Mouse (Mus musculus) left cerebral cortex, adult 2 months (tissue): ENCODE measurements around the gene Chl1. TPM values are rescaled to one million over a fixed set of nuclear protein-coding genes. Genes with fewer than 3 reads are reported as not detected.

Source experiments
- DNase-seq, 2 experiments: peaks; one replicate each; pipeline ENCODE4 v3.0.0; 2021 to 2022; ENCODE audit warnings: low spot score in 2 of 2, mixed read lengths in 1 of 2; ENCODE audit errors: extremely low spot score in 1 of 2
- H3K27ac ChIP-seq: fragments of 200-600 bp; 2 replicates; pipeline ENCODE4 v1.8.1; 2022
- H3K4me3 ChIP-seq: fragments of 200-600 bp; 2 replicates; pipeline ENCODE4 v1.8.1; 2022
- CTCF ChIP-seq: fragments of 200-600 bp; IDR thresholded peaks from 2 replicates; pipeline ENCODE4 v1.8.1; 2022; ENCODE audit warnings: antibody characterized with exemption, mild to moderate bottlenecking, moderate library complexity
- intact Hi-C: fragments of 180-260 bp; cut with DNase I; formaldehyde crosslinking; loops from one replicate; pipeline ENCODE4 v1.15.1; 2025
- total RNA-seq, 2 experiments: library from RNA; stranded (reverse); gene quantifications; 2 replicates each; pipeline ENCODE4 v1.2.3; 2021

Gene Chl1
- total RNA-seq, 2 experiments from 2014 or later, result 122 to 126 TPM

DNA sequence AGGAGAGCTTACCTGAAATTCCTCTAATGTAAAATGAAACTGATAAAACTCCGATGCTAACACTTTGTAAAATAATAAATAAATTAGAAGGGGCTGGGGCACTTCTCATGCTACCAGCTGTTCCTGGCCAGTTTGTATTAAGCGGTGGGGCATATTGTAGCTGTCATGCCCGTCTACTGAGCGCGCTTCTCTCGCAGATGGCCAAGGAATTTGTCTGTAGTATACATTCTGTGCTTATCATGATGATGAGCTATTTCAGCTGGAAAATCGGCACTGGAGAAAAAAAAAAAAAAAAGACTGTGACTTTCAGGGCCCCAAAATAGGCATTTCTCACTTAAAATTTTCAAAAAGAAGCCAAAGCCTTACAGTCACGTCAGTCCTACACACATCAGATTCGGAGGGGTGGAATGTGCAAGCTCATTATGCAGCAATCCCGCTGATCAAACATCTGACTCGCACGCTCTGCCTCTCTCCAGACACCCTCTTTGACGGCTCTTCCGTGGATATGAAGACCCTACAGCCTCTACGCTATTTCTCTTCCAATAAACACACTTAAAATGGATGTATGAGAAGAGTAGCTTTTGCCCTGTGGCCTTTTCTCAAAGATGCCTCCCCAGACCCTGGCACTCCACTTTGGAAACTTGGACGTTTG lies 238.9 kb downstream of the Chl1 start:
- H3K27ac ChIP-seq, result no peak overlapping the region
- DNase-seq, result no peak
- TF ChIP-seq CTCF, result no peak
- intact Hi-C loops, result no loop called here
- H3K4me3 ChIP-seq, result peak overlapping the region; percentile 15

DNA sequence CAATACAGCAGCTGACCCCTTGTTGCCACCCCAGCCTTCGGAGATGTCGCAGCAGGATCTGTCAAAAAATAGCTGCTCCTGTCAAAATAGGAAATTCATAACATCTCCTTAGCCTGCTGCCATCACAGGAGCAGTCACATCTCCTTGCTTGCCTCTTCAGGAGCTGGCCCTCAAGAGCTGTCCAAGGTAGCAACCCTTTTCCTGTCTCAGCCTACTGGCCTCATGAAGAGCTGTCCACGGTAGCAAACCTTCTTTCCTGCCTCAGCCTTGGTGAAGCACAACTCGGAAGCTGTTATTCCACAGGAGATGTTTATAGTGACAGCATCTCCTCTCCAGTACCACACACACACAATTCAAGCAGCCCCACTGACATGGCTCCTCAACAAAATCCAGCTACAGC lies 243.5 kb downstream of the Chl1 start:
- H3K4me3 ChIP-seq, result no peak overlapping the region
- TF ChIP-seq CTCF, result no peak
- intact Hi-C loops, result no loop called here
- DNase-seq, result no peak
- no peak overlapping the region for H3K27ac ChIP-seq

DNA sequence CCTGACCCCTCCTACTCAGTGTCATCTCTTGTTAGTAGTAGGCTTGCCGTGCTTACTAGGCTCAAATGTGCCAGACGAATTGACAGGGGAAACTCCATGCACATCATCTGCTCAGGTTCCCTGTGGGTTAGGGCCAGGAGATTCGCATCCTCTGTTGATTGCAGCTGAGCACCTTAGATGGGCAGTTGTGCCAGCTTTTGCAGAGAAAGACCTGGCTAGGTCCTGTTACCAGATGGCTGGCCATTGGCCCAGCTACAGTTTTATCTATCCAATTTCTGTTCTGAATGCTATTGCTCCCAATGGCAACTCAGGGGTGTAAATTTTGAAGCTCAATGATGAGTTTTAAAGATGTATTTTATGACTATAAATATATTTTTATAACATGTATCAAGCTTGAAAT lies 256.4 kb downstream of the Chl1 start:
- intact Hi-C loops, result no loop called here
- DNase-seq, result no peak
- Histone ChIP-seq H3K4me3 (no peak overlapping the region), H3K27ac (no peak overlapping the region)
- no peak for TF ChIP-seq CTCF

DNA sequence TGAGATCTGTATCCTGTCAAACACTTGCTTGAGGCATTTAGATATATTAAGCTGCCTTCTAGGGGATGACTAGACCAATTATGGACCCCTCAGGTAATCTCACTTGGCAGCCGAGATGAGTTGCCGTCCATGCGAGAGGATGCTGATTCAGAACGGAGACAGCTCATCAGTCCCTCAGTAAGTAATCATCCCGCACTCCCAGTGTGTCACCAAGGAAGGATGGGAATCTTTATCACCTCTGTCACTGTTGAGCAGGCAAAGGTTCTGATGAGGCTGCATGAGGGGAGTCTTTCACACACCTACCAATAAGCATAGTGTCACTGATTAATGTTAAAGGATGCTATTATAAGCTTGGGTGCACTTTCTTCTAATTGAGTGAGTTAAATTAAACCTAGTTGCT lies 270.7 kb downstream of the Chl1 start:
- intact Hi-C loops, result no loop called here
- no peak overlapping the region for H3K27ac ChIP-seq
- DNase-seq, result no peak

DNA sequence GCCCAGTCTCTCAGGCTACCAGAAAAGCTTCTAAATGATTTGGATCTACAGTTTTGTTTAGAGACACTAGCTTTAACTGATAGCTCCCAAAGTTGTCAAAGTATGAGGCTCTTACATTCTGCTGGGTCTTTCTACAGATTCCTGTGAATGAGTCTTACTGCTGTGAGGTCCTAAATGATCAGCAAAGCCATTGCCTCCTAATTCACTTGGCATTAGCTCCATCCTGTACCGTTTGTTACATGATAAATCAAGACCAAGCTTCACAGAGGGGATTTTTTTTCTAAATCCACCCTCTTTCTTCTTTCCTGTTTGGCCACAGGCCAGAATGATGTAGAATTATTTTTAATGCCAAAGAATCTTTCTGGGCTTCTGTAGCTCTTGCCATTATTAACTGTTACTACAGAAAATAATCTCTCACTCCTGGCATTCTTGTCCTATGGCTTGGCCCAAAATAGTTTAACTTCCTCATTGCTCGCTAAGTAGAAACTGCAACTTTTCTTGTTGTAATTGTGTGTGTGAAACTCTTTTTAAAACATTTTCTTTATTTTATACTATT lies 280.8 kb downstream of the Chl1 start:
- H3K27ac ChIP-seq, result no peak overlapping the region
- no peak overlapping the region for H3K4me3 ChIP-seq
- no peak for TF ChIP-seq CTCF
- intact Hi-C loops, result no loop called here
- no peak for DNase-seq

More for the DNA sequence above, 270.7 kb downstream of the Chl1 start:
- TF ChIP-seq CTCF, result no peak
- H3K4me3 ChIP-seq, result no peak overlapping the region

DNA sequence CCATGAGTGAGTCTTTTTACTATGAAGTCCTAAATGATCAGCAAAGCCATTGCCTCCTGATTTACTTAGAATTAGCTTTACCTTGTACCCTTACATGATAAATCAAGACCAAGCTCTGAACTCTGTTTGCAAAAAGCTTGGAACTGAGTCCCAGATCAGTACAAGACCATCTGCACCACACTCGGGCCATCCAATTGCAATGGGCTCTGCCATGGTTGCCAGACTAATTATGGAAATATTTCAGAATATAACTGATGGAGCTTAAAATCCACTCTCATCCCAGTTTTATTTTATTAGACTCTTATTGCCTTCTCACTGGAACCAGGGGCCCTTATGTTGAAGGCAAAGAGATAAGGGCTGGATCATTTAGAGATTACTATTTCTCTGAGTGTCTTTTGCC lies 284.9 kb downstream of the Chl1 start:
- intact Hi-C loops, result no loop called here
- H3K4me3 ChIP-seq, result no peak overlapping the region
- H3K27ac ChIP-seq, result no peak overlapping the region
- no peak for TF ChIP-seq CTCF
- DNase-seq, result no peak
